Mouse (Mus musculus): ENCODE measurements around the gene Adamtsl5. TPM values are rescaled to one million over a fixed set of nuclear protein-coding genes. Genes with fewer than 3 reads are reported as not detected.

Gene Adamtsl5
- polyA plus RNA-seq (2015; fragmentation: Nextera tagmentation; extraction: Ambion mirVana), result 10.9 and 12.7 TPM in 2 replicates

DNA sequence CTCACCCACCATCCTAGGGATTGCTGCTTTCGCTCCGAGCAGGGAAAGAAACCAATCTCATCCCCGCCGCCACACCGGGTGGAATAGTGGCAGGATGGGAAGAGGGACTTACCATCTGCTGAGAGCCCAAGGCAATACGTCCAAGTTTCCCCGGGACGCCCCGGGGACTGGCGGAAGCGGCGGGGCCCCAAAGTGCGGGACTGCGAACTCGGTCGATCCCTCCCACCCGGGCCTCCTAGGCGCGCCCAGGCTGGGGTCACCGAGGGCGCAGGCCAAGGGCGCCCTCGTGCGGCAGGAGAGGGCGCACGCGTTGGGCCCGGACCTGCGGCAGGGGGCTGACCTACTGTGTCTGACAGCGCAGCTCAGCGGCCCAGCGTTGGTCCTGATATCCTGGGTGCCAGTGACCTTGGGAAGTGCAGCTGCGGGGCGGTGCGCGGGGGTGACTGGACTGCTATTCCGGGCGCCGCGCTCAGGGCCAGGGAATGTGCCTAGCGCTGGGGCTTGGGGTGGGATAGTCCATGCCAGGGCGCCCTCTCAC is at the start of gene Adamtsl5:
Adamtsl5 (minus strand) TSS at position 169 of the 538 bp plus-strand sequence.
- peak; percentile 51 for ATAC-seq (replicated peaks; ENCODE audit: insufficient number of reproducible peaks, insufficient read depth, low FRiP score, low read depth)
- peak within 1 kb of the TSS; percentile 61 for H3K9ac ChIP-seq
- peaks cover 98% of the 10 kb centered on the region for H3K27me3 ChIP-seq
- H3K27ac ChIP-seq, result peak within 1 kb of the TSS; percentile 31
- H3K4me3 ChIP-seq, result peak within 1 kb of the TSS; percentile 52
- no peaks in the 10 kb centered on the region for H3K9me3 ChIP-seq (replicated peaks)
- H3K4me2 ChIP-seq, result peak within 1 kb of the TSS; percentile 82
- WGBS, result under 1% methylated on average over 42 of the region's 42 CpGs
- H3K4me1 ChIP-seq (replicated peaks), result peaks cover 42% of the 10 kb centered on the region
- no peaks in the 10 kb centered on the region for H3K36me3 ChIP-seq

DNA sequence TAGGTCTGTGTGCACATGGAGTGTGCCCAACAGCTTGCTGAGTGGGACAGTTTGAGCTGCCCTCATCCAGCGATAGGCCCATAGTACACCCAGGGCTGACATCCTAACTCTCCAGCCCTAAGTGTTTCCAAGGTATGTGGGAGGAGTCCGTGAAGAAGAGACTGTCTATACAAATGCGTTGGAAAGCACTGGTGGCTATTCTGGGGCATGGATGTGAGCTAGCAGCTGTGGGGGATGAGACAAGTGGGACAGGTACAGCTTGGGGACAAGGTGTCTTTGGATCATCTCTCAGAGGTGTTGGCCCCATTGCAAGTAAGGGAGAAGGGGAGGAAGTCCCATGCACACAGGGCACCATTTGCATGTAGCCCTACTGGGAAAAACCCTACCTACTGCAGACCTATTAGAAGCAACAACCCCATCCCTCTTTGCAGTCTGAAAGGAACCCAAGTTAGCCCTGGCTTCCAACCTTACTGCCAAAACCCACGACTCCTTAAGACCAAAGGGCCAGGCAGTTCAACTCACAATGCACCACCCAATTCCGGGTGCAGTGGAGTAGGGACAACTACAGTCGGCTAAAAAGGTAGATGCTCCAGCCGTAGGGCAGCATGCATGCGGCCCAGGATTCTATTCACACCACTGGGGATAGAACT is 49.4 kb upstream of the Adamtsl5 start:
- 48% methylated on average over 8 of the region's 8 CpGs for WGBS
- Histone ChIP-seq H3K27ac (peak overlapping the region; percentile 100), H3K27me3 (no peaks in the 10 kb centered on the region), H3K9ac (peak overlapping the region; percentile 56), H3K4me2 (peak overlapping the region; percentile 89), H3K36me3 (peaks cover 49% of the 10 kb centered on the region), H3K4me3 (peak overlapping the region; percentile 93), H3K4me1 (replicated peaks) (peaks cover 27% of the 10 kb centered on the region), H3K9me3 (replicated peaks) (no peaks in the 10 kb centered on the region)
- ATAC-seq (replicated peaks; ENCODE audit: insufficient number of reproducible peaks, insufficient read depth, low FRiP score, low read depth), result no peak

GRCm38 (mm10) chr10:80396822-80397523 is 48.8 kb upstream of the Adamtsl5 start:
- Histone ChIP-seq H3K4me2 (peak overlapping the region; percentile 89), H3K4me1 (replicated peaks) (peaks cover 27% of the 10 kb centered on the region), H3K9me3 (replicated peaks) (no peaks in the 10 kb centered on the region), H3K27ac (peak overlapping the region; percentile 100), H3K27me3 (no peaks in the 10 kb centered on the region), H3K9ac (peak overlapping the region; percentile 56), H3K4me3 (peak overlapping the region; percentile 93), H3K36me3 (peaks cover 50% of the 10 kb centered on the region)
- ATAC-seq (replicated peaks; ENCODE audit: insufficient number of reproducible peaks, insufficient read depth, low FRiP score, low read depth), result no peak
- WGBS, result 86% methylated on average over 11 of the region's 11 CpGs

- Histone ChIP-seq H3K4me2 (no peak overlapping the region), H3K27ac (no peak overlapping the region), H3K9ac (no peak overlapping the region), H3K36me3 (peaks cover 58% of the 10 kb centered on the region), H3K4me3 (no peak overlapping the region), H3K9me3 (replicated peaks) (no peaks in the 10 kb centered on the region), H3K27me3 (no peaks in the 10 kb centered on the region), H3K4me1 (replicated peaks) (peaks cover 19% of the 10 kb centered on the region)
- WGBS, result 94% methylated on average over 35 of the region's 35 CpGs
- ATAC-seq (replicated peaks; ENCODE audit: insufficient number of reproducible peaks, insufficient read depth, low FRiP score, low read depth), result no peak
Measured at GRCm38 (mm10) chr10:80395025-80395627, 46.9 kb upstream of the Adamtsl5 start.

DNA sequence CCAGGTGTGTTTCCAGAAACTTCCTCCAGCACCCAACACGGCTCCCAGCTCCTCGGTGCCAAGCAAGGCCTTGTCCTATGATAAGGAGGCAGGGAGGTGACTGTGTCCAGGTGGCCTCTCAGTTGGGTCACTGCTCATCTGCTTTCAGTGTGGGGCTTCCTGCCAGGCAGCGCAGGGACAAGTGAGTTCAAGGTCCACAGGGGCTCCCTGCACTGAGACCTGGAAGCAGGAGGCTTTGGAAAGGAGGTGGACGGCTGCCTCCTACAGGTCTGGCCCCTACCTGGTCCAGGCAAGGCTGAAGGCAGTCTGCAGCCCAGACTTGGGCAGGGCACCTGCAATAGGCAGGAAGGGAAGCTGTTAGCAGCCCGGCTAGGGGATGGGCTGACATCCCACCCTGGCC is 44.5 kb upstream of the Adamtsl5 start:
- Histone ChIP-seq H3K36me3 (peaks cover 58% of the 10 kb centered on the region), H3K27me3 (no peaks in the 10 kb centered on the region)
- WGBS, result 89% methylated on average over 5 of the region's 5 CpGs

GRCm38 (mm10) chr10:80390697-80391096 is 42.5 kb upstream of the Adamtsl5 start:
- Histone ChIP-seq H3K36me3 (peaks cover 54% of the 10 kb centered on the region), H3K4me2 (no peak overlapping the region), H3K4me3 (no peak overlapping the region), H3K9ac (no peak overlapping the region), H3K9me3 (replicated peaks) (no peaks in the 10 kb centered on the region), H3K27me3 (no peaks in the 10 kb centered on the region), H3K4me1 (replicated peaks) (peaks cover 19% of the 10 kb centered on the region), H3K27ac (no peak overlapping the region)
- 82% methylated on average over 9 of the region's 9 CpGs for WGBS
- no peak for ATAC-seq (replicated peaks; ENCODE audit: insufficient number of reproducible peaks, insufficient read depth, low FRiP score, low read depth)

More for the DNA sequence above, 44.5 kb upstream of the Adamtsl5 start:
- no peak overlapping the region for H3K4me2 ChIP-seq
- no peaks in the 10 kb centered on the region for H3K9me3 ChIP-seq (replicated peaks)
- H3K27ac ChIP-seq, result no peak overlapping the region
- H3K4me3 ChIP-seq, result no peak overlapping the region
- no peak for ATAC-seq (replicated peaks; ENCODE audit: insufficient number of reproducible peaks, insufficient read depth, low FRiP score, low read depth)
- peaks cover 20% of the 10 kb centered on the region for H3K4me1 ChIP-seq (replicated peaks)
- no peak overlapping the region for H3K9ac ChIP-seq

GRCm38 (mm10) chr10:80389185-80389708 is 41.0 kb upstream of the Adamtsl5 start:
- no peak overlapping the region for H3K27ac ChIP-seq
- H3K9ac ChIP-seq, result no peak overlapping the region
- H3K4me2 ChIP-seq, result no peak overlapping the region
- H3K27me3 ChIP-seq, result no peaks in the 10 kb centered on the region
- no peaks in the 10 kb centered on the region for H3K9me3 ChIP-seq (replicated peaks)
- 65% methylated on average over 4 of the region's 4 CpGs for WGBS
- H3K4me3 ChIP-seq, result no peak overlapping the region
- H3K36me3 ChIP-seq, result peaks cover 40% of the 10 kb centered on the region
- peaks cover 34% of the 10 kb centered on the region for H3K4me1 ChIP-seq (replicated peaks)
- no peak for ATAC-seq (replicated peaks; ENCODE audit: insufficient number of reproducible peaks, insufficient read depth, low FRiP score, low read depth)

- Histone ChIP-seq H3K27me3 (no peaks in the 10 kb centered on the region), H3K9me3 (replicated peaks) (no peaks in the 10 kb centered on the region), H3K4me3 (0 out of 2 replicates have a peak overlapping the region, but pooled peaks have one; percentile 91), H3K36me3 (peaks cover 38% of the 10 kb centered on the region), H3K4me2 (no peak overlapping the region), H3K27ac (no peak overlapping the region), H3K4me1 (replicated peaks) (peaks cover 39% of the 10 kb centered on the region), H3K9ac (no peak overlapping the region)
- WGBS, result 38% methylated on average over 2 of the region's 2 CpGs
- ATAC-seq (replicated peaks; ENCODE audit: insufficient number of reproducible peaks, insufficient read depth, low FRiP score, low read depth), result no peak
Measured at GRCm38 (mm10) chr10:80388731-80389130, 40.5 kb upstream of the Adamtsl5 start.

GRCm38 (mm10) chr10:80387522-80387959 is 39.3 kb upstream of the Adamtsl5 start, which contains the start of gene Mex3d:
Gene Mex3d, minus strand, starts transcription at chr10:80387659.
- WGBS, result 0% methylated on average over 4 of the region's 61 CpGs
- H3K36me3 ChIP-seq, result peaks cover 27% of the 10 kb centered on the region
- peak within 1 kb of the TSS; percentile 91 for H3K4me3 ChIP-seq
- peak within 1 kb of the TSS; percentile 97 for H3K9ac ChIP-seq
- H3K9me3 ChIP-seq (replicated peaks), result no peaks in the 10 kb centered on the region
- H3K4me2 ChIP-seq, result peak within 1 kb of the TSS; percentile 93
- H3K27ac ChIP-seq, result peak within 1 kb of the TSS; percentile 82
- H3K27me3 ChIP-seq, result no peaks in the 10 kb centered on the region
- ATAC-seq (replicated peaks; ENCODE audit: insufficient number of reproducible peaks, insufficient read depth, low FRiP score, low read depth), result peak; percentile 78
- H3K4me1 ChIP-seq (replicated peaks), result peaks cover 46% of the 10 kb centered on the region

DNA sequence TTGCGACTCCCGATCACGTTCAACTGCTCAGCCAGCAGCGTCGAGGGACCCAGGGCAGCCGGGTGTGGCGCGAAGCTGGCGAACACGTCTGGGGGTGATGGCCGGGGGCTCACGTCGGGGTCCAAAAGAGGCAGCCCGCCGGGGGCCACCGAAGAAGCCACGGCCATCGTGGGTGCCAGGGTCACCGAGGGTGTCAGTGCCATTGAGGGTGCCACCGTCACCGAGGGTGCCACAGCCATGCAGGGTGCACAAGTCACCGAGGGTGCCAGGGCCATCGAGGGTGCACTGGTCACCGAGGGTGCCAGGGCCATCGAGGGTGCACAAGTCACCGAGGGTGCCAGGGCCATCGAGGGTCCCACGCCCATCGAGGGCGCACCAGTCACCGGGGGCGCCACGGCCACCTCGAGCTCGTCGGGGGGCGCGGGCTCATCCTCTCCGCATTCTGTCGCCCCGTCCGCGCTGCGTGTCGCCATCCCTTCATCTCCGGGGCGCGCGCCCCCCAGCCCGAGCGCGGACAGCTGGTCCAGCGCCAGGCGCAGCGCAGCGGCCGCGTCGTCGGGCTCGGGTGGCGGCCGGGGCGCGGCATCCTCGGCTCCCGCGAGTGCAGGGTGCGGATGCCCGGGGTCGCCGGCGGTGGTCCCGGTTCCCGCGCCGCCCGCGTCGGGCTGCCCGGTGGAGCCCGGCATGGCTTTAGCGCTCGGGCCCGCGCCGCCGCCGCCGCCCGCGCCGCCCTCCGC is 38.7 kb upstream of the Adamtsl5 start:
- no peaks in the 10 kb centered on the region for H3K27me3 ChIP-seq
- ATAC-seq (replicated peaks; ENCODE audit: insufficient number of reproducible peaks, insufficient read depth, low FRiP score, low read depth), result 0 out of 2 replicates have a peak, but pooled peaks have one; percentile 9
- under 1% methylated on average over 75 of the region's 94 CpGs for WGBS

More for the DNA sequence above, 38.7 kb upstream of the Adamtsl5 start:
- Histone ChIP-seq H3K27ac (peak overlapping the region; percentile 82), H3K4me2 (peak overlapping the region; percentile 93), H3K4me1 (replicated peaks) (peaks cover 46% of the 10 kb centered on the region), H3K36me3 (peaks cover 27% of the 10 kb centered on the region), H3K9me3 (replicated peaks) (no peaks in the 10 kb centered on the region), H3K9ac (peak overlapping the region; percentile 97), H3K4me3 (peak overlapping the region; percentile 91)
